ENCODE assay signal across 27 mouse cellular contexts in the genomic region with DNA sequence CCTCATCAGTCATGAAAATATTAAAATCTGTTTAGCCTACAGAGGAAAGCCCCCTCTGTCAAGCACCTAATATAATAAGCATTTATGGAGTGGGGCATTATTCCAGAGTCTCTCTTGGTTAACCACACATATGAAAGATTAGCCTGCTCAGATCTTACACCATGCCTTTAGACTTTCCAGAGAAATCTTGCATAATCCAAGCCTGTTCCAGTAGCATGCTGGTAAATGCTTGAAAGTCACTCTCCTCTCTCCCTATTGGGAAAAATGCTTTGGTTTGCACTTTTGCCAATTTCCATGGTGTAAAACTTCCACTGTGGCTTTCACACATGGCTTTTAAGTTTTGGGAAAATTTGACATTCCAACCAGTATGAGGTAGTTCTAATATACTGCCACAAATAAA.
DNase-seq lines count a peak whose midpoint lies in the region; ATAC-seq lines count a peak whose summit lies in the region.
"Had no signal": no experiment of that assay in that cellular context is flagged by ENCODE, and none has a peak within 500 bp of the region (broad histone marks: within the 10 kb centered on the region; RNA-seq: fewer than 3 reads in every experiment).

No protein-coding gene starts in this region.

- H3K36me3 ChIP-seq in embryonic facial prominence, embryonic 14.5 days (ENCODE audit: control insufficient read depth, insufficient read depth, low read length), result no peaks in the 10 kb centered on the region
- H3K36me3 ChIP-seq in embryonic facial prominence, embryonic 10.5 days (replicated peaks), result no peaks in the 10 kb centered on the region
- no peaks in the 10 kb centered on the region for H3K36me3 ChIP-seq in lung, embryonic 16.5 days (ENCODE audit: control insufficient read depth, insufficient read depth, low read length)
- H3K36me3 ChIP-seq: embryonic facial prominence, embryonic 12.5 days; forebrain, embryonic 12.5 days; liver, embryonic 12.5 days; midbrain, embryonic 10.5 days; neural tube, embryonic 12.5 days had no signal

- H3K4me2 ChIP-seq in embryonic facial prominence, embryonic 14.5 days (ENCODE audit: low read depth, low read length), result no peak overlapping the region
- H3K4me2 ChIP-seq in lung, embryonic 16.5 days (ENCODE audit: low read depth, low read length), result no peak overlapping the region
- H3K4me2 ChIP-seq: embryonic facial prominence, embryonic 12.5 days; forebrain, embryonic 12.5 days; liver, embryonic 12.5 days; neural tube, embryonic 12.5 days had no signal

- no peaks in the 10 kb centered on the region for H3K9me3 ChIP-seq in embryonic facial prominence, embryonic 14.5 days (ENCODE audit: control insufficient read depth, low read length)
- no peaks in the 10 kb centered on the region for H3K9me3 ChIP-seq in embryonic facial prominence, embryonic 10.5 days
- H3K9me3 ChIP-seq in lung, embryonic 16.5 days (ENCODE audit: control insufficient read depth, low read length), result no peaks in the 10 kb centered on the region
- H3K9me3 ChIP-seq: embryonic facial prominence, embryonic 12.5 days; forebrain, embryonic 12.5 days; liver, embryonic 12.5 days; midbrain, embryonic 10.5 days; neural tube, embryonic 12.5 days had no signal

- peak; percentile 56 for DNase-seq in embryonic facial prominence, embryonic 14.5 days (ENCODE audit: low spot score)
- DNase-seq in embryonic facial prominence, embryonic 10.5 days (ENCODE audit: low spot score), result no peak
- DNase-seq in lung, adult 18-20 months, result no peak
- DNase-seq in fibroblast of lung, adult 2 months (ENCODE audit: low read depth), result peak; percentile 94
- DNase-seq in gastrocnemius, postnatal 14 days, result no peak
- DNase-seq: adrenal gland, adult 8-10 months; cerebellum, adult 9-10 months; cerebellum, postnatal 36 days; forebrain, postnatal 0 days; heart, postnatal 14 days; kidney, adult 8-10 months; kidney, postnatal 14 days; layer of hippocampus, adult 9-11 months; liver, postnatal 0 days; right cerebral cortex, adult 18-20 months; right cerebral cortex, postnatal 4 days; thymus, postnatal 4 days had no signal

- H3K4me1 ChIP-seq in embryonic facial prominence, embryonic 14.5 days (ENCODE audit: control insufficient read depth, insufficient read depth, low read length), result no peaks in the 10 kb centered on the region
- no peaks in the 10 kb centered on the region for H3K4me1 ChIP-seq in embryonic facial prominence, embryonic 10.5 days
- 0 out of 2 replicates have a peak, but pooled peaks cover 3% of the 10 kb centered on the region for H3K4me1 ChIP-seq in lung, embryonic 16.5 days (replicated peaks; ENCODE audit: control insufficient read depth, insufficient read depth, low read length)
- H3K4me1 ChIP-seq: embryonic facial prominence, embryonic 12.5 days; liver, embryonic 12.5 days; neural tube, embryonic 12.5 days had no signal

- no peak for ATAC-seq in embryonic facial prominence, embryonic 14.5 days (ENCODE audit: low read depth)
- peak; percentile 69 for ATAC-seq in lung, embryonic 16.5 days (ENCODE audit: low read depth)
- ATAC-seq in megakaryocyte-erythroid progenitor cell, adult 5-6 weeks (replicated peaks; ENCODE audit: low FRiP score, low TSS enrichment, poor library complexity, severe bottlenecking), result no peak
- ATAC-seq: forebrain, postnatal 0 days; hindbrain, embryonic 16.5 days; liver, embryonic 12.5 days; liver, postnatal 0 days; midbrain, embryonic 16.5 days had no signal

- H3K27ac ChIP-seq in embryonic facial prominence, embryonic 14.5 days (replicated peaks; ENCODE audit: low read depth, low read length), result no peak overlapping the region
- no peak overlapping the region for H3K27ac ChIP-seq in embryonic facial prominence, embryonic 10.5 days (replicated peaks)
- no peak overlapping the region for H3K27ac ChIP-seq in lung, embryonic 16.5 days (ENCODE audit: low read length)
- H3K27ac ChIP-seq: embryonic facial prominence, embryonic 12.5 days; forebrain, embryonic 12.5 days; liver, embryonic 12.5 days; neural tube, embryonic 12.5 days had no signal

- H3K27me3 ChIP-seq in embryonic facial prominence, embryonic 14.5 days (replicated peaks; ENCODE audit: control insufficient read depth, insufficient read depth, low read length), result no peaks in the 10 kb centered on the region
- no peaks in the 10 kb centered on the region for H3K27me3 ChIP-seq in embryonic facial prominence, embryonic 10.5 days (replicated peaks; ENCODE audit: low read depth, poor library complexity, severe bottlenecking)
- no peaks in the 10 kb centered on the region for H3K27me3 ChIP-seq in lung, embryonic 16.5 days (ENCODE audit: control insufficient read depth, insufficient read depth, low read depth, low read length)
- H3K27me3 ChIP-seq: embryonic facial prominence, embryonic 12.5 days; forebrain, embryonic 12.5 days; liver, embryonic 12.5 days; neural tube, embryonic 12.5 days had no signal

- no peak overlapping the region for H3K9ac ChIP-seq in embryonic facial prominence, embryonic 14.5 days (ENCODE audit: low read depth, low read length)
- no peak overlapping the region for H3K9ac ChIP-seq in lung, embryonic 16.5 days (ENCODE audit: low read length)
- H3K9ac ChIP-seq: embryonic facial prominence, embryonic 12.5 days; forebrain, embryonic 12.5 days; forebrain, postnatal 0 days; liver, embryonic 12.5 days; liver, postnatal 0 days; neural tube, embryonic 12.5 days had no signal

- intact Hi-C loops in gastrocnemius, postnatal 14 days (cut with DNase I; ENCODE audit: low total_unique reads), result no loop called here

- H3K4me3 ChIP-seq in embryonic facial prominence, embryonic 14.5 days (ENCODE audit: low read depth, low read length), result no peak overlapping the region
- no peak overlapping the region for H3K4me3 ChIP-seq in embryonic facial prominence, embryonic 10.5 days
- no peak overlapping the region for H3K4me3 ChIP-seq in lung, embryonic 16.5 days (ENCODE audit: low read length)
- H3K4me3 ChIP-seq: embryonic facial prominence, embryonic 12.5 days; erythroblast, embryonic 14.5 days; forebrain, embryonic 12.5 days; liver, embryonic 12.5 days; midbrain, embryonic 10.5 days; neural tube, embryonic 12.5 days had no signal

Comparison
In these comparisons a context has a peak if more than half of its experiments do, and no peak if none do; other contexts are left out.
1. DNase-seq: peak in embryonic facial prominence, embryonic 14.5 days (single experiment) and fibroblast of lung, adult 2 months (single experiment); none in embryonic facial prominence, embryonic 10.5 days (single experiment), lung, adult 18-20 months (0 of 2) and gastrocnemius, postnatal 14 days (single experiment).